Mouse (Mus musculus) thymus, postnatal 0 days (tissue): Measurements from ENCODE around the gene Cyp2b10. TPM values are rescaled to one million over a fixed set of nuclear protein-coding genes. Genes with fewer than 3 reads are reported as not detected.
"Not testable (repeated sequence)": the region's sequence is repeated elsewhere in the genome, so short reads cannot be mapped to it uniquely, and the experiment has no call there.

ENCODE experiments used
- DNase-seq: peaks from one replicate; pipeline ENCODE4 v3.0.0-alpha.2; 2015; ENCODE audit warnings: low spot score
- polyA plus RNA-seq: library from polyadenylated mRNA; unstranded; fragments of >200 nt; fragmentation: Nextera tagmentation; extraction: Ambion mirVana; gene quantifications from 2 replicates; pipeline ENCODE4 v1.2.1, GENCODE M21; 2015

Cyp2b10 gene
- polyA plus RNA-seq, 1 experiment from 2014 or later: 0.10 TPM

DNA sequence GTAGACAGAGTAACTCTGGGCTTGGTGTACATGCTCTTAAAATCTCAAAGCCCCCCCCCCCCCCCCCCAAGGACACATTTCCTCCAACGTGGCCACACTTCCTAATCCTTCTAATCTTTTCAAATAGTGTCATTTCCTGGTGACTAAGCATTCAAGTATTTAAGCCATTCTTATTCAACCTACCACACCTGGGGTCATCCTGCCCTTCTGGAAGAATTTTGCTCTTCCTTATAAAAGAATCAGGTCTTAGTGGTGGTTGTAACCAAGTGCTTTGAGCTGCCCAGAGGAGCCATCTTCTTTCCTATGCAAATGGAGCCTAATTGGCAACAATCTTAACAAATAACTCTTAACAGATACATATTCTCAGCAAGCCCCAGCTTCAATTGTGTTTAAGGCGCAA lies 12.6 kb downstream of the Cyp2b10 start:
- no peak for DNase-seq

DNA sequence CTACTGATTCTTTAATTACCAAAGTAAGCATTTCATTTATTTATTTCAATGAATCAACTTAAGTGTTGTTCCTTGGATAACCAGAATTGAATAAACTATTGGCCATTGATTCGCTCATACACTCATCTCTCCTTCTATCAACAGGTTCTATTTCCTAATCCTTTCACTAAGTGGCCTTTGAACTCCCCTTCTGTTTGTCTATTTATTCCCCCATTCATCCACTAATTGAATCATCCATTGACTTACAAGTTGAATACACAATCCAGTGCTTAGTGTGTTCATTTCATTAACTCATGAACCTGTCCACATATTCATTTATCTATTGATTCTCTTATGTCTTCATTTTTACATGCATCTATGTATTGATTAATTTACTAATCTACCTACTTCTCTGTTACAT lies 18.7 kb downstream of the Cyp2b10 start:
- no peak for DNase-seq

DNA sequence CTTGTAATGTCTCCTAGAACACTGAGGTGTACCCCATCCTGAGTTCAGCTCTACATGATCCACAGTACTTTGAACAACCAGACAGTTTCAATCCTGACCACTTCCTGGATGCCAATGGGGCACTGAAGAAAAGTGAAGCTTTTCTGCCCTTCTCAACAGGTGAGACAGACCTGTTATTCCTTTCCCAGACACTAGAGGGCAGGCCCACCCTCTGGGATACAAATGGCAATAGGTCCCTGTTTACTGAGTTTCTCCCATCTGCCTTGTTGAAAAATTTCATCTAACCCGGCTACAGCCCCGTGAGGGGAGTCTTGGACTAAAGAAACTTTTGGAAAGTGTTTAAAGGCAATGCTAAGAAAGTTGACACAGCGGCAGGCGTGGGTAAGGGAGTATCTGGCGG lies 19.9 kb downstream of the Cyp2b10 start:
- not testable (repeated sequence) for DNase-seq

DNA sequence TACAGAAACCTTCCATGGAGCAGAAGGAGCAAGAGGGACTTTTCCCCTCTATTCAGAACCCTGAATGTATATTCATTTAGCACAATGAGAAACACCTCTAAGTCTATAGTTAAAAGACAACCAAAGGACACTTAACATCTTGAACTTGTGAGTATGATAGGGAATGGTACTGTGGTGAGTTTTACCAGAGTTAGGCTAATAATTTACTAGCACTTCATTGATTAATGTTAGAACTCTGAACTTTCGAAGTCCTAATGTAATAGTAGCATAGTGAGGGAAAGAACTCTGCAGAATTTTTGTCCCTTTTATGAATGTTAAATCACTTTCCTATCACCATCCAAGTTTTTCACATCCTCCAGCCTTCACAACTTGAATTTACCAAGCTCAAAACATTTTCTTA lies 22.0 kb downstream of the Cyp2b10 start:
- DNase-seq: no peak

DNA sequence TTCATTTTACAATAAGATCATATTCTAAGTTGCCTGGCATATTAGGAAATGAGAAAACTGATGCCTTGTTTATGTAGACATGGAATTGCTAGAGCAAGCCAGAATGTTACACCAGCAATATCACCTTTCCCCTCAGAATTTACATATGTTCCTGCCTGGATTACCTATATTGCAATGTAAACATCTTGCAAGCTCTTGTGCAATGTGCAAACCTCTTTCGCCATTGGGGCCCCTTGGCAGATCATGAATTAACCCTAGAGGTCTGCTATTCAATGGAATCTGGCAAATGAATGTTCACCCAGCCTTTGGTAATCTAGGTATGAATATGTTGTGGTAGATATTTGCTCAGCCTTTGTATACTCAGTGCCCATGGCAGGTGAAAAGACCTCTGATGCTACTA lies 47.9 kb downstream of the Cyp2b10 start:
- no peak for DNase-seq

Other genes with a start within 250 kb of the Cyp2b10 start
- 63.8 and 69.1 TPM in 2 replicates for gene Bckdha, start 238.6 kb upstream of the Cyp2b10 start, polyA plus RNA-seq
- 146 and 147 TPM in 2 replicates for gene Exosc5, start 238.5 kb upstream of the Cyp2b10 start, polyA plus RNA-seq
- gene Tmem91, start 222.5 kb upstream of the Cyp2b10 start, polyA plus RNA-seq: 4.0 and 6.3 TPM in 2 replicates
- gene B9d2, start 216.8 kb upstream of the Cyp2b10 start, polyA plus RNA-seq: 67.9 and 68.3 TPM in 2 replicates
- 8.5 and 11.6 TPM in 2 replicates for gene Tgfb1, start 210.6 kb upstream of the Cyp2b10 start, polyA plus RNA-seq
- 16.2 and 22.4 TPM in 2 replicates for gene Ccdc97, start 178.5 kb upstream of the Cyp2b10 start, polyA plus RNA-seq
- 64.9 and 66.2 TPM in 2 replicates for gene Hnrnpul1, start 142.9 kb upstream of the Cyp2b10 start, polyA plus RNA-seq
- 26.9 and 29.4 TPM in 2 replicates for gene Axl, start 108.9 kb upstream of the Cyp2b10 start, polyA plus RNA-seq
- 0.51 and 0.54 TPM in 2 replicates for gene Cyp2s1, start 80.7 kb upstream of the Cyp2b10 start, polyA plus RNA-seq
- not detected in 2 replicates for gene Cyp2b13, start 163.9 kb downstream of the Cyp2b10 start, polyA plus RNA-seq